Mouse (Mus musculus): Measurements from ENCODE around the gene Fis1. TPM values are rescaled to one million over a fixed set of nuclear protein-coding genes. Genes with fewer than 3 reads are reported as not detected.

Gene Fis1
- polyA plus RNA-seq, 3 experiments from 2014 or later = 413 to 465 (median 425) TPM

GRCm38 (mm10) chr5:136970703-136971102 lies 17.6 kb downstream of the Fis1 start:
- peak; percentile 60 for ATAC-seq

GRCm38 (mm10) chr5:136973670-136974069 lies 20.6 kb downstream of the Fis1 start:
- no peak for ATAC-seq

GRCm38 (mm10) chr5:136977769-136978168 lies 24.7 kb downstream of the Fis1 start:
- no peak for ATAC-seq

- no peak for ATAC-seq
Measured at GRCm38 (mm10) chr5:136979762-136980161, 26.7 kb downstream of the Fis1 start.

- ATAC-seq = no peak
Measured at GRCm38 (mm10) chr5:136980974-136981373, 27.9 kb downstream of the Fis1 start.

- no peak for ATAC-seq
Measured at GRCm38 (mm10) chr5:136982338-136982930, 29.4 kb downstream of the Fis1 start.

- no peak for ATAC-seq
Measured at GRCm38 (mm10) chr5:136984828-136985227, 31.8 kb downstream of the Fis1 start.

GRCm38 (mm10) chr5:136986695-136987137 lies 33.6 kb downstream of the Fis1 start, which contains the start of gene Plod3:
Gene Plod3, plus strand, starts transcription at chr5:136987019.
- peak; percentile 97 for ATAC-seq

- peak; percentile 9 for ATAC-seq
Measured at GRCm38 (mm10) chr5:136987138-136987933, 34.3 kb downstream of the Fis1 start.

- no peak for ATAC-seq
Measured at GRCm38 (mm10) chr5:136987934-136988271, 34.8 kb downstream of the Fis1 start, which contains the start of gene Znhit1. Gene Znhit1, minus strand, starts transcription at chr5:136988021.

- ATAC-seq = no peak
Measured at GRCm38 (mm10) chr5:136988420-136988819, 35.3 kb downstream of the Fis1 start.

GRCm38 (mm10) chr5:136989801-136990200 lies 36.7 kb downstream of the Fis1 start:
- ATAC-seq = no peak

GRCm38 (mm10) chr5:136999449-136999848 lies 46.4 kb downstream of the Fis1 start:
- ATAC-seq = no peak

GRCm38 (mm10) chr5:137000612-137001011 lies 47.5 kb downstream of the Fis1 start:
- no peak for ATAC-seq

GRCm38 (mm10) chr5:137007276-137007675 lies 54.2 kb downstream of the Fis1 start:
- ATAC-seq = no peak

GRCm38 (mm10) chr5:137009988-137010387 lies 56.9 kb downstream of the Fis1 start:
- ATAC-seq = no peak

- no peak for ATAC-seq
Measured at GRCm38 (mm10) chr5:137012401-137012950, 59.4 kb downstream of the Fis1 start.

Other genes with a start within 250 kb of the Fis1 start
- not detected for gene Col26a1, start 70.1 kb upstream of the Fis1 start, polyA plus RNA-seq (2017; shearing (Covaris generic))
- gene Ift22, start 45.1 kb upstream of the Fis1 start, polyA plus RNA-seq (2017; shearing (Covaris generic)) = 10 to 100 TPM in 2 of 3 experiments, 1 to 10 TPM in 1; 8.0 to 13.1 (median 11.1) TPM
- not detected for gene Cldn15, start 13.3 kb downstream of the Fis1 start, polyA plus RNA-seq (2017; shearing (Covaris generic))
- 1 to 10 TPM; 4.7 to 6.7 (median 5.1) TPM for gene Plod3, start 33.7 kb downstream of the Fis1 start, polyA plus RNA-seq (2017; shearing (Covaris generic))
- gene Znhit1, start 34.7 kb downstream of the Fis1 start, polyA plus RNA-seq (2017; shearing (Covaris generic)) = 10 to 100 TPM; 52.8 to 60.9 (median 60.7) TPM
- not detected for gene Vgf, start 73.1 kb downstream of the Fis1 start, polyA plus RNA-seq (2017; shearing (Covaris generic))
- 100 to 1,000 TPM in 1 of 3 experiments, 10 to 100 TPM in 2; 66.7 to 117 (median 68.0) TPM for gene Ap1s1, start 92.9 kb downstream of the Fis1 start, polyA plus RNA-seq (2017; shearing (Covaris generic))
- gene Serpine1, start 119.0 kb downstream of the Fis1 start, polyA plus RNA-seq (2017; shearing (Covaris generic)) = not detected
- gene Trim56, start 162.9 kb downstream of the Fis1 start, polyA plus RNA-seq (2017; shearing (Covaris generic)) = 10 to 100 TPM; 12.2 to 16.5 (median 15.0) TPM
- gene Muc3, start 196.0 kb downstream of the Fis1 start, polyA plus RNA-seq (2017; shearing (Covaris generic)) = not detected